Mouse (Mus musculus) stomach, embryonic 16.5 days (tissue): ENCODE data around the gene Nuak1. TPM values are rescaled to one million over a fixed set of nuclear protein-coding genes. Genes with fewer than 3 reads are reported as not detected.
A peak's percentile ranks its signal among the peaks of the same experiment; 100 is the strongest.

Source experiments
- ATAC-seq: fragments of 200-750 bp; cut with Nextera tagmentation; 2 replicates; pipeline ENCODE4 v1.8.0; 2017; ENCODE audit warnings: moderate number of reproducible peaks, moderate TSS enrichment; ENCODE audit not compliant: insufficient read depth, low FRiP score
- H3K27ac ChIP-seq: fragments of 300-500 bp; sonication (generic); 2 replicates; pipeline ENCODE4 v1.5.1; 2014; ENCODE audit warnings: low read length
- H3K27me3 ChIP-seq: fragments of 300-500 bp; sonication (generic); 2 replicates; pipeline ENCODE4 v1.6.1; 2014; ENCODE audit warnings: low read length, control low read depth, mixed read lengths; ENCODE audit not compliant: control insufficient read depth, insufficient read depth
- H3K36me3 ChIP-seq: fragments of 300-500 bp; sonication (generic); 2 replicates; pipeline ENCODE4 v1.6.1; 2014; ENCODE audit warnings: low read length; ENCODE audit not compliant: control insufficient read depth, insufficient read depth
- H3K4me1 ChIP-seq: fragments of 300-500 bp; sonication (generic); 2 replicates; pipeline ENCODE4 v1.6.1; 2014; ENCODE audit warnings: low read length, control low read depth, mixed read lengths; ENCODE audit not compliant: control insufficient read depth, insufficient read depth
- H3K4me2 ChIP-seq: fragments of 300-500 bp; sonication (generic); 2 replicates; pipeline ENCODE4 v1.6.1; 2014; ENCODE audit warnings: low read depth, low read length, mixed read lengths
- H3K4me3 ChIP-seq: fragments of 300-500 bp; sonication (generic); replicated peaks from 2 replicates; pipeline ENCODE4 v1.5.1; 2014; ENCODE audit warnings: mild to moderate bottlenecking, low read length
- H3K9ac ChIP-seq: fragments of 300-500 bp; sonication (generic); 2 replicates; pipeline ENCODE4 v1.6.1; 2014; ENCODE audit warnings: low read length
- H3K9me3 ChIP-seq: fragments of 300-500 bp; sonication (generic); replicated peaks from 2 replicates; pipeline ENCODE4 v1.6.1; 2016; ENCODE audit warnings: low read length, control low read depth; ENCODE audit not compliant: control insufficient read depth
- WGBS: fragments of 180-500 bp; shearing (Covaris S2); extraction: QIAGEN DNeasy Blood & Tissue Kit; methylation state at CpG from one replicate; pipeline ENCODE4 v1.1.7; 2014; 5-methylcytosine and 5-hydroxymethylcytosine counted together
- polyA plus RNA-seq: library from polyadenylated mRNA; unstranded; fragments of >200 nt; fragmentation: Nextera tagmentation; extraction: Ambion mirVana; gene quantifications from 2 replicates; pipeline ENCODE4 v1.2.1, GENCODE M21; 2015

The Nuak1 gene
- polyA plus RNA-seq, 1 experiment from 2014 or later = 1.1 TPM

DNA sequence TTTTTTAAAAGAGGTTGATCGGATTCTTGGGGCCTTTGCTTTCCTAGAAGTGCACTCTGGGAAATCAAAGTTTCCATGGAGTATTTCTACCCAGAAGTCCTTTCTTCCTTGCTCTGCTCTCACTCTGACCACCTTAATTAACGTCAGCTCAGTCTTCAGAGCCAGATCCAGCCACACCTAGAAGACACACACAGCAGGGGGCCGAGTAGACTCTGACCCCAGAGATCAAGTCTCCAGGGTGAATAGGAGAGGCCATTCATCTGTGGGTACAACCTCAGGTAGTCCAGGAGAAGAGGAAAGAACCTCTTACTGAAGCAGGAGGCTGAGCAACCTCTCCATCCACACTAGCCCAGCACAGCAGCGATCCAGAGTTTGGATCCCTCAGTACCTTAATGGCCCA is 11.5 kb upstream of the Nuak1 start:
- 0 out of 2 replicates have a peak, but pooled peaks have one; percentile 29 for ATAC-seq
- H3K27me3 ChIP-seq = no peaks in the 10 kb centered on the region

DNA sequence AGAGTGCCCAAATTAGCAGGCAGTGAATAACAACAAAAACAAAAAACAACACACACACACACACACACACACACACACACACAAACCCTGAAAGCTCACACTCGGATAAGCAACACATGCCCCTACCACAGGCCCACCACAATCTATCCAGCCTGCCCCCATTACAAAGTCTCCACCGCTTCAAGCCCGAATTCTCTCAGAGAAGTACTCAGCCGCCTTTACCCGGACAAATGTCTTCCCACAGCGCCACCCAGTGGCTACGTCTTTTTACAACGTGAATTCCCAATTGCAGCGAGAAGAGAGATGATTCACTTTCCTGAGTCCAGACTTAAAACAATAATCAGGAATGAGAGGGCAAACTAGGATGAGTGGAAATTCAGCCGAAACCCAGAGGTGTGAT is 10.3 kb upstream of the Nuak1 start:
- Histone ChIP-seq H3K4me3 (no peak overlapping the region), H3K9me3 (no peaks in the 10 kb centered on the region), H3K27ac (no peak overlapping the region), H3K27me3 (no peaks in the 10 kb centered on the region), H3K9ac (no peak overlapping the region), H3K4me2 (no peak overlapping the region), H3K4me1 (no peaks in the 10 kb centered on the region; the same call in 1 of the 2 replicates), H3K36me3 (no peaks in the 10 kb centered on the region)
- WGBS = 4% methylated on average over 10 of the region's 10 CpGs
- peak; percentile 13; the same call in 1 of the 2 replicates for ATAC-seq

More for the DNA sequence above, 11.5 kb upstream of the Nuak1 start:
- no peak overlapping the region for H3K4me2 ChIP-seq
- no peaks in the 10 kb centered on the region; the same call in 1 of the 2 replicates for H3K4me1 ChIP-seq
- no peaks in the 10 kb centered on the region for H3K9me3 ChIP-seq
- no peak overlapping the region for H3K4me3 ChIP-seq
- 49% methylated on average over 4 of the region's 4 CpGs for WGBS
- H3K9ac ChIP-seq = no peak overlapping the region
- no peaks in the 10 kb centered on the region for H3K36me3 ChIP-seq
- H3K27ac ChIP-seq = no peak overlapping the region

DNA sequence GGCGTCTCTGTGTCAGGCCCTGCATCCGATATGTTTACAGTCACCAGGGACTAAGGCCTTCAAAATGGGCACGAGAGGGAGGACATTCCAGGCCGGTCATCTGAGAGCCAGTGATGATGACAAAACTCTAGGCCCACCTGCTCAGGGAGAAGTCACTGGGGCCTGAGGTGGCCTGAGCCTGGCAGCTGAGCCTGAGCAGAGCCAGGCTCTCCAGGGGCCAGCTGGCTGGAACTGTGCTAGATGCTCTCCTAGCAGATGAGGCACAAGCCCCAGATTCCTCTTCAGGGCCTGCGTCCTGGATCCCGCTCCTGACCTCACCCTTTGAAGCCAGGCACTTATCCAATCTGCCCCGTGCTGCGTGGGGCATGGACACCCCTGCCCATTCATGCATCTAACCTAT is 9.3 kb upstream of the Nuak1 start:
- H3K36me3 ChIP-seq = no peaks in the 10 kb centered on the region
- no peak overlapping the region for H3K4me2 ChIP-seq
- H3K27ac ChIP-seq = no peak overlapping the region
- no peak for ATAC-seq
- no peaks in the 10 kb centered on the region for H3K9me3 ChIP-seq
- no peak overlapping the region for H3K4me3 ChIP-seq
- WGBS = 83% methylated on average over 8 of the region's 8 CpGs
- no peak overlapping the region for H3K9ac ChIP-seq
- no peaks in the 10 kb centered on the region; the same call in 1 of the 2 replicates for H3K4me1 ChIP-seq
- H3K27me3 ChIP-seq = no peaks in the 10 kb centered on the region

DNA sequence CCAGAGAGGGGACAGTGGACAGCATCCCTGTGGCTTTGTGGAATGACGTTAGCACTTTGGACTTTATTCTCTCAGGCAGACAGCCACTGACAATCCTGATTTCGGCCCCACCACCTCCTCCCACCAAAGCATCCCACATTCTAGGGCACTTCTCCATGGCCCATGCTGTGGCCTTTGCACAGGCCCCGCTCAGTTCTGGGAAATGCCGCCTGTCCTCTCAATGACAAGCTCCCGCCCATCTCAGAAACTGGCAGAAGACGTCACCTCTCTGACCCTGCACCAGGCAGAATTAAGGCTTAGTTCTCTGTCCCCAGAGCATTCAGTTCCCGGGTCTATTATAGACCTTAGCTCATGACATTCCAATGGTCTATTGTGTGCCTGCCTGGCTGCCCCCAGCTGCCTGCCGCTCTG is 7.0 kb upstream of the Nuak1 start:
- no peak for ATAC-seq
- peaks cover 1% of the 10 kb centered on the region; the same call in 1 of the 2 replicates for H3K4me1 ChIP-seq
- H3K27me3 ChIP-seq = no peaks in the 10 kb centered on the region
- H3K9me3 ChIP-seq = no peaks in the 10 kb centered on the region
- no peak overlapping the region for H3K4me3 ChIP-seq
- 45% methylated on average over 8 of the region's 8 CpGs for WGBS
- H3K9ac ChIP-seq = no peak overlapping the region
- H3K4me2 ChIP-seq = no peak overlapping the region
- no peak overlapping the region for H3K27ac ChIP-seq
- no peaks in the 10 kb centered on the region for H3K36me3 ChIP-seq

DNA sequence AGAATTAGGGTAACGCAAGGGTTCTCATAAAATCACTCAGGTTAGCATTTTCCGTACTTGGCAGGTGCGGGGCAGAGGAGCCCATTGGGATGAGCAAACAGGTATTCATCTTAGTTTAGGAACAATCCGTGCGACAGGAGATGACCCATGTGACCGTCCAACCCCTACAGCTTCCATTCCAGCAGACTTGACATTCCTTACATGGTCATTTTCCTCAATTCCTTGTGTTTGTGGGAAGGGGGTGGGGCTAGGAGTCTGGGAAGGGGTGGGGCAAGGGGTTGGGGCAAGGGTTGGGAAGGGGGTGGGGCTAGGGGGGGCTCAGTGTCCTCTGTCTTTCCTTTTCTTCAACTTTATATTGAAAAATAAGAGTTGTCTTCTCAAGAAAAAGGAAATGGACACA is 6.3 kb upstream of the Nuak1 start:
- Histone ChIP-seq H3K4me3 (no peak overlapping the region), H3K36me3 (no peaks in the 10 kb centered on the region), H3K9ac (no peak overlapping the region), H3K9me3 (no peaks in the 10 kb centered on the region), H3K4me2 (no peak overlapping the region), H3K4me1 (peaks cover 7% of the 10 kb centered on the region), H3K27me3 (no peaks in the 10 kb centered on the region), H3K27ac (no peak overlapping the region)
- WGBS = 83% methylated on average over 6 of the region's 6 CpGs
- no peak for ATAC-seq

DNA sequence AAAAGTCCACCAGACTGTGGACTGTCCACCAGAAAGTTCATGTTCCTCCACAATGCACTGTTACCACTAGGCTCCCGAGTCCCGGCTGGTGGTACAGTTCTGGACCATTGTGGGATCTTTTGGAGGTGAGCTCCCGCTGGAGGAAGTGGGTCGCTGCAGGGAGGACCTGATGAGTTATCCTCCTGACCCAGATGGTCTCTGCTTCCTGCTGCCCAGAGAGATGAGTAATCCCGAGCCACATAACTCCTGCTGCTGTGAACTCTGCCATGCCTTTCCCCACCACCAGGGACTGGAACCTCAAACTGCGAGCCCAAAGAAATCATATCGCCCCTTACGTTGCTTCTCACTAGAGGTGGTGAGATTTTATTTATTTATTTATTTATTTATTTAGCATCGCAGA is 4.0 kb upstream of the Nuak1 start:
- Histone ChIP-seq H3K4me1 (peaks cover 7% of the 10 kb centered on the region; the same call in 1 of the 2 replicates), H3K36me3 (no peaks in the 10 kb centered on the region), H3K9me3 (no peaks in the 10 kb centered on the region), H3K9ac (no peak overlapping the region), H3K27me3 (no peaks in the 10 kb centered on the region), H3K4me3 (no peak overlapping the region), H3K27ac (no peak overlapping the region), H3K4me2 (no peak overlapping the region)
- WGBS = 79% methylated on average over 9 of the region's 9 CpGs
- ATAC-seq = no peak

DNA sequence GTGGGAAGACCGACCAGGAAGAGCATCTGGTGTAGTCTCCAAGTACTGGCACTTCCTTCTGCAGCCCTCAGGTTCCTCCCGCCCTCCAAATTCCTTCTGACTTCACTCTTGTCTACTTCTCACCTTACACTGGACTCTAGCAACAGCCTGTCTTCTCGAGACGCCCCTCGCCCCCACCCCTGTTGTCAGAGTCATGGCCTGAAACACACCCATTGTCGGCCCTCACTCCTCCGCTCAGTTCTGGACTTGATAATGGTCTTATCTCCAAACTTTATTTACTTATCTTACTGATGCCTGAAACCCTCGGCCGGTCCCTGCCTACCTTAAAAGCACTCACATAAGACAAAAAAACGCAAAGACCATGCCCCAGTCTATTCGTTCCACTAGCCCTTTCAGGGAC is 1.4 kb upstream of the Nuak1 start:
- Histone ChIP-seq H3K4me3 (peak overlapping the region; percentile 77), H3K4me2 (peak overlapping the region; percentile 81), H3K27me3 (no peaks in the 10 kb centered on the region), H3K4me1 (peaks cover 18% of the 10 kb centered on the region; the same call in 1 of the 2 replicates), H3K36me3 (no peaks in the 10 kb centered on the region), H3K27ac (peak overlapping the region; percentile 90; the same call in 1 of the 2 replicates), H3K9ac (peak overlapping the region; percentile 99), H3K9me3 (no peaks in the 10 kb centered on the region)
- no peak for ATAC-seq
- WGBS = 15% methylated on average over 11 of the region's 11 CpGs

DNA sequence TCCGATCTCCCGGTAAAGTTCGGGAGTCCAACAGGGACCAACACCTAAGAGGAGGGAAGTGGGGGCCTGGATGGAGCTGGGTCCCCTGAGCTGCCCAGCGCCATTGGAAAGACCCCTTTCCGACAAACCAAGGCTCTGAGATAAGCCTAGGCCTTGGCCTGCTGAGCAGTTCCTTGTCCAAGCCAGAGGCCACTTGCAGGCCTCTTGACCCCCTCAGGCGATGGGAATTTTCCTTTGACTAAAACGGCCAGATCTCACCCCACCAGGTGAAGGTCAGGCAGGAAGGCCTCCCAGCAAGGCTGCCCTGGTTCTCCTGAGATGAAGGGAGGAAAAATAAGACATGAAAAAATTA is 1.0 kb upstream of the Nuak1 start:
- Histone ChIP-seq H3K9me3 (no peaks in the 10 kb centered on the region), H3K36me3 (no peaks in the 10 kb centered on the region), H3K4me3 (peak overlapping the region; percentile 77), H3K9ac (peak overlapping the region; percentile 99), H3K27me3 (no peaks in the 10 kb centered on the region), H3K27ac (peak overlapping the region; percentile 90), H3K4me2 (peak overlapping the region; percentile 81), H3K4me1 (peaks cover 18% of the 10 kb centered on the region; the same call in 1 of the 2 replicates)
- 2% methylated on average over 7 of the region's 7 CpGs for WGBS
- no peak for ATAC-seq

DNA sequence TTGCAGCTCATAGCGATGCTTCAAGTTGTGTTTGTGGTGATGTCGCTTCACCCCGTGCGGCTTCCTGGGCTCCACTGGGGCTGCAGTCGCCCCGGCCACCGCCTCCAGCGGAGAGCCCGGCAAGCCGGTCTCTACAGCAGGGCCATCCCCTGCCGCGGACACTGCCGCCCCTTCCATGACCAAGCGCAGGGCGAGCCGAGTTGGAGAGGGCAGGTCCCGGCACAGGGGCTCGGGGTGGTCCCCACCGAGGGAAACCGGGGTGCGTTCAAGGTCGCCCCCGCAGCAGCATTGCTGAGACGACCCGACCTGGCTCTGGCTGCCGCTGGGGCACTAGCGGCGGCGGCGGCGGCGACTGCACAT is 236 bp downstream of the Nuak1 start:
- Histone ChIP-seq H3K27ac (peak overlapping the region; percentile 17; the same call in 1 of the 2 replicates), H3K36me3 (no peaks in the 10 kb centered on the region), H3K9ac (peak overlapping the region; percentile 99), H3K4me2 (peak overlapping the region; percentile 81), H3K4me3 (peak overlapping the region; percentile 77), H3K4me1 (peaks cover 18% of the 10 kb centered on the region; the same call in 1 of the 2 replicates), H3K27me3 (no peaks in the 10 kb centered on the region), H3K9me3 (no peaks in the 10 kb centered on the region)
- under 1% methylated on average over 32 of the region's 32 CpGs for WGBS
- ATAC-seq = peak; percentile 22
